Mouse (Mus musculus) neural tube, embryonic 13.5 days (tissue): ENCODE results near the gene Sec1. TPM values are rescaled to one million over a fixed set of nuclear protein-coding genes. Genes with fewer than 3 reads are reported as not detected.
A peak's percentile ranks its signal among the peaks of the same experiment; 100 is the strongest.
"Not testable (repeated sequence)": the region's sequence is repeated elsewhere in the genome, so short reads cannot be mapped to it uniquely, and the experiment has no call there.

Experiments
- ATAC-seq: fragments of 200-750 bp; cut with Nextera tagmentation; 2 replicates; pipeline ENCODE4 v1.8.0; 2017; ENCODE audit warnings: low read depth, mild to moderate bottlenecking, moderate TSS enrichment, moderate library complexity
- H3K27ac ChIP-seq: fragments of 300-500 bp; sonication (generic); replicated peaks from 2 replicates; pipeline ENCODE4 v1.5.1; 2015; ENCODE audit warnings: moderate library complexity, mild to moderate bottlenecking, inconsistent platforms
- H3K27me3 ChIP-seq: fragments of 300-500 bp; sonication (generic); 2 replicates; pipeline ENCODE4 v1.6.1; 2015; ENCODE audit warnings: mild to moderate bottlenecking, inconsistent platforms
- H3K36me3 ChIP-seq: fragments of 300-500 bp; sonication (generic); 2 replicates; pipeline ENCODE4 v1.6.1; 2015; ENCODE audit warnings: mild to moderate bottlenecking, inconsistent platforms
- H3K4me1 ChIP-seq: fragments of 300-500 bp; sonication (generic); replicated peaks from 2 replicates; pipeline ENCODE4 v1.6.1; 2015; ENCODE audit warnings: inconsistent platforms
- H3K4me2 ChIP-seq: fragments of 300-500 bp; sonication (generic); 2 replicates; pipeline ENCODE4 v1.6.1; 2015; ENCODE audit warnings: inconsistent platforms, mild to moderate bottlenecking, moderate library complexity
- H3K4me3 ChIP-seq: fragments of 300-500 bp; sonication (generic); 2 replicates; pipeline ENCODE4 v1.5.1; 2015; ENCODE audit warnings: mild to moderate bottlenecking, inconsistent platforms
- H3K9ac ChIP-seq: fragments of 300-500 bp; sonication (generic); 2 replicates; pipeline ENCODE4 v1.6.1; 2015; ENCODE audit warnings: moderate library complexity, mild to moderate bottlenecking, inconsistent platforms
- H3K9me3 ChIP-seq: fragments of 300-500 bp; sonication (generic); 2 replicates; pipeline ENCODE4 v1.6.1; 2016; ENCODE audit warnings: inconsistent platforms
- WGBS: fragments of 180-500 bp; shearing (Covaris S2); methylation state at CpG from one replicate; pipeline ENCODE4 v1.1.7; 2015; 5-methylcytosine and 5-hydroxymethylcytosine counted together
- polyA plus RNA-seq: library from polyadenylated mRNA; unstranded; fragments of >200 nt; fragmentation: Nextera tagmentation; extraction: Ambion mirVana; gene quantifications from 2 replicates; pipeline ENCODE4 v1.2.1, GENCODE M21; 2015

The Sec1 gene
- polyA plus RNA-seq, 1 experiment from 2014 or later, result 0.93 TPM

DNA sequence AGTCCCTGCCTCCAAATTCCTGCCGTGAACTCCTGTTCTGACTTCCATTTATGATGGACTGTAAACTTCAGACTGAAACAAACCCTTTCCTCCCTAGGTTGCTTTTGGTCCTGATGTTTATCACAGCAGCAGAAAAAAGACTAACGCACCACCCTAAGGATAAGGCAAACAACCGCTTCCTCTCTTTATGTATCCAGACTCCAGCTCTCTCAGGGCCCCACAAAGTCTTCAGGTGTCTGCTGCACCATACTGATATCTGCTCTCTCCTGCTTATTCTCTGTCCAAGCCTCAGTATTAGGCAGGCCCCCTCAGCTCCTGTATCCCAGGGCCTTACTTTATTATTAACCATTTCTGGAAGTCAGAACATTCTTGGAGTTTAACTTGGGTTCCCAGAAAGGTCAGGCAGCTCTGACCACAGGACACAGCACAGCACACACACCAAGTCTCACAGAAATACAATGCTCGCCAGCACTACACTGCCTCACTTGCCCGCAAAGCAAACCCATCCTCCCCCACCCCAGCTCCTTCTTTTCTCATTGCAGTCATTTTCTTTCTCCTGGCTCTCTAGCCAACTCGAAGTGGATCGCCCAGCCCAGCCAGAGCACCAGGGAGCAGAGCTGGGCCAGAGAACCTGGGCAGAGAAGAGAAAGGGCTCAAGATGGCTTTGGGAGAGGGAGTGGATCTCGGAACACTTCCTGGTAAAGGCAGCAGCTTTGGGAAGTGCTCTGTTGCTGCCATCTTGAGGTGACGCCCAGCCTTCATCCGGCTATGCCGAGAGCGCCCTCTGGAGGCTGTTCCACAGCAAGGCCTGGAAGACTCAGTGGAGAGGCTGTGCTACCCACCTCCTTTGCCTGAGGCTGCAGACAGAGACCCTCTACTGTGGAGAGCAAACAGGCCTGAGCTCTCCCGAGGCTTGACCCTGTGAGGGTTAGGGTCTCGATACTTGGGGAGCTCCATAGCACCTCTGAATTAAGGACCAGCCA is 11.8 kb downstream of the Sec1 start:
- 31% methylated on average over 14 of the region's 14 CpGs for WGBS
- Histone ChIP-seq H3K4me3 (no peak overlapping the region), H3K27ac (peak overlapping the region; percentile 35; the same call in 1 of the 2 replicates)

GRCm38 (mm10) chr7:45681046-45681736 is 13.0 kb downstream of the Sec1 start:
- Histone ChIP-seq H3K27me3 (no peaks in the 10 kb centered on the region), H3K9me3 (no peaks in the 10 kb centered on the region), H3K4me3 (no peak overlapping the region), H3K9ac (no peak overlapping the region), H3K4me2 (no peak overlapping the region), H3K27ac (no peak overlapping the region), H3K4me1 (peaks cover 19% of the 10 kb centered on the region), H3K36me3 (no peaks in the 10 kb centered on the region)
- ATAC-seq, result no peak
- 85% methylated on average over 8 of the region's 8 CpGs for WGBS

More for the DNA sequence above, 11.8 kb downstream of the Sec1 start:
- H3K27me3 ChIP-seq, result no peaks in the 10 kb centered on the region
- H3K36me3 ChIP-seq, result no peaks in the 10 kb centered on the region
- H3K4me2 ChIP-seq, result peak overlapping the region; percentile 40
- H3K9me3 ChIP-seq, result no peaks in the 10 kb centered on the region
- peak overlapping the region; percentile 43; the same call in 1 of the 2 replicates for H3K9ac ChIP-seq
- peak; percentile 82 for ATAC-seq
- peaks cover 31% of the 10 kb centered on the region for H3K4me1 ChIP-seq

- H3K9ac ChIP-seq, result no peak overlapping the region
- H3K9me3 ChIP-seq, result no peaks in the 10 kb centered on the region
- peaks cover 11% of the 10 kb centered on the region; the same call in 1 of the 2 replicates for H3K4me1 ChIP-seq
- H3K27me3 ChIP-seq, result no peaks in the 10 kb centered on the region
- no peak overlapping the region for H3K4me2 ChIP-seq
- ATAC-seq, result no peak
- no peak overlapping the region for H3K4me3 ChIP-seq
- 72% methylated on average over 14 of the region's 14 CpGs for WGBS
- no peaks in the 10 kb centered on the region for H3K36me3 ChIP-seq
- H3K27ac ChIP-seq, result no peak overlapping the region
Measured at GRCm38 (mm10) chr7:45679966-45680621, 14.1 kb downstream of the Sec1 start.

DNA sequence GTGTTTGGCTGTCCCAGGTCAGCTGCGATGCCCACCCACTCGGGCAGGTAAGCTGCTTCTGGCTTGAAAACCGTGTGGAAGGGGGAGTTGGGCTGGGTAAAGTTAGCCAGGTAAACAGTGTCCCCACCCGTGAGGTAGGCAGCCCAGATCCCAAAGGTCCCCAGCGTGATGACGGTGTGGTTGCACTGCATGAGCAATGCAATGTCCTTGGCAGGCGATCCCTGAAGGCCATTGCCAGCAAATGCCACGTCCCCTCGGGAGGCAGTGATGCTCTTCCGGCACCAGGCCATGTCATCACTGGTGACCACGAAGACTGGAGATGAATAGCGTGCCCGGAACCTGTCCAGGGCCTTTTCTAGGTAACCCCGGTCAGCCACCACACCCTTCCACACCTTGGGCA is 15.7 kb downstream of the Sec1 start:
- H3K4me1 ChIP-seq, result peaks cover 11% of the 10 kb centered on the region; the same call in 1 of the 2 replicates

DNA sequence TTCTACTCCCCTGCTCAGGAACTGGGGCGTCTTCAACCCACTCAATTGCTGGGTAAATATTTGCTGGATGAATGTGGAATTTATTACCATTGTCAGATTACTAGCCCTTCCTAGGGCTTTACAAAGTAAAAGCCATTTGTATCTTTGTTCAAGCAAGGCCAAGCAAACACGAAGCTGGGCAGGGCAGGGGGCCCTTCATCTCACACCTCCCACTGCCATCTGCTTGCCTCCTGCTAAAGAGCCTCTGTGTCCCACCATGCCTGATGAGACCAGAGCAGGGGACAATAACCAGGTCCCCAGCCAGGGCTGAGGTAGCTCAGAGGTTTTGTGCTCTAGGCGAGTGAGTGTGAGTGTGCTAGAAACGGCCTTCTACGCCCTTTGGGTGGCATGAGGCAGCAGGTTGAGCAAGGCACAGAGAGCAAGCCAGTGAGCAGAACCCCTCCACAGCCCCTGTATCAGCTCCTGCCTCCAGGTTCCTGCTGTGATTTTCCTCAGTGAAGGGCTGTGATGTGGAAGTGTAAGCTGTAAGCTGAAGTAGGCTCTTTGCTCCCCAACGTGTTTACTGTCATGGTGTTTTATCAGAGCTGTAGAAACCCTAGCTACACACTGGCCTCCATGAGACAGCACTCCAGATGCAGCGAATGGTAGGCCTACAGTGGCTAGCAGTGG is 16.4 kb downstream of the Sec1 start:
- no peak for ATAC-seq
- Histone ChIP-seq H3K4me2 (no peak overlapping the region), H3K9me3 (no peaks in the 10 kb centered on the region), H3K36me3 (no peaks in the 10 kb centered on the region), H3K27me3 (no peaks in the 10 kb centered on the region), H3K4me1 (peaks cover 7% of the 10 kb centered on the region; the same call in 1 of the 2 replicates), H3K4me3 (no peak overlapping the region), H3K9ac (no peak overlapping the region), H3K27ac (no peak overlapping the region)
- 72% methylated on average over 7 of the region's 7 CpGs for WGBS

More for the DNA sequence above, 15.7 kb downstream of the Sec1 start:
- 92% methylated on average over 14 of the region's 14 CpGs for WGBS
- no peak overlapping the region for H3K4me2 ChIP-seq
- H3K9ac ChIP-seq, result no peak overlapping the region
- H3K27ac ChIP-seq, result no peak overlapping the region
- H3K9me3 ChIP-seq, result no peaks in the 10 kb centered on the region
- no peak for ATAC-seq
- H3K4me3 ChIP-seq, result no peak overlapping the region
- H3K36me3 ChIP-seq, result no peaks in the 10 kb centered on the region
- no peaks in the 10 kb centered on the region for H3K27me3 ChIP-seq

- WGBS, result 93% methylated on average over 9 of the region's 9 CpGs
Measured at GRCm38 (mm10) chr7:45668921-45669320, 25.3 kb downstream of the Sec1 start.

DNA sequence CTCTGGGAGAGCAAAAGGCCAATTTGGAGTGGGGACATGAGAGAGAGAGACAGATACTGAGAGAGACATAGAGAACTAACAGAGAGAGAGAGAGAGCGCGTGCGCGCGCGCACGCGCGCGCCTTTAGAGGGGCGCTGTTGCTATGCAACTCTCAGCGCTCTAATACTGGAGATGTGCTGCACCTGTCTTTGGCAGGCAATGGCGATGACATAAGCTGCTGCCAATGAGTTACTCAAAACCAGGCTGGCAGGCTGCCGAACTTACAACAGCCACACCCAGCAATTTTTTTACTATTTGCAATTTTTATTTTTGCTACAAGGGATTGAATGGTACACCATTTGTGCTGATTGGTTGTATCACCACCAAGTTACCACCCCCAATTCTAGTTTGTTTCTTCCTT is 26.4 kb downstream of the Sec1 start:
- Histone ChIP-seq H3K4me3 (no peak overlapping the region), H3K9me3 (no peaks in the 10 kb centered on the region), H3K36me3 (no peaks in the 10 kb centered on the region), H3K4me1 (peaks cover 3% of the 10 kb centered on the region; the same call in 1 of the 2 replicates), H3K27me3 (no peaks in the 10 kb centered on the region), H3K4me2 (no peak overlapping the region), H3K9ac (no peak overlapping the region), H3K27ac (no peak overlapping the region)
- WGBS, result 73% methylated on average over 14 of the region's 14 CpGs
- no peak for ATAC-seq

More at GRCm38 (mm10) chr7:45668921-45669320, 25.3 kb downstream of the Sec1 start:
- no peak overlapping the region for H3K9ac ChIP-seq
- no peak for ATAC-seq
- peaks cover 3% of the 10 kb centered on the region; the same call in 1 of the 2 replicates for H3K4me1 ChIP-seq
- H3K27me3 ChIP-seq, result no peaks in the 10 kb centered on the region
- no peaks in the 10 kb centered on the region for H3K9me3 ChIP-seq
- H3K27ac ChIP-seq, result no peak overlapping the region
- no peaks in the 10 kb centered on the region for H3K36me3 ChIP-seq
- no peak overlapping the region for H3K4me2 ChIP-seq
- no peak overlapping the region for H3K4me3 ChIP-seq

GRCm38 (mm10) chr7:45666161-45666560 is 28.0 kb downstream of the Sec1 start, which contains the start of gene Fut2:
TSS of gene Fut2 (minus strand) at chr7:45666394.
- no peak for ATAC-seq
- Histone ChIP-seq H3K9me3 (no peaks in the 10 kb centered on the region), H3K4me3 (no peak within 1 kb of the TSS), H3K27me3 (no peaks in the 10 kb centered on the region), H3K4me1 (peaks cover 3% of the 10 kb centered on the region; the same call in 1 of the 2 replicates), H3K9ac (no peak within 1 kb of the TSS), H3K4me2 (no peak within 1 kb of the TSS), H3K36me3 (no peaks in the 10 kb centered on the region), H3K27ac (no peak within 1 kb of the TSS)
- 87% methylated on average over 7 of the region's 7 CpGs for WGBS

- Histone ChIP-seq H3K4me3 (no peak overlapping the region), H3K27ac (no peak overlapping the region), H3K4me2 (no peak overlapping the region), H3K9ac (no peak overlapping the region), H3K9me3 (no peaks in the 10 kb centered on the region), H3K36me3 (no peaks in the 10 kb centered on the region), H3K4me1 (peaks cover 3% of the 10 kb centered on the region; the same call in 1 of the 2 replicates), H3K27me3 (no peaks in the 10 kb centered on the region)
- ATAC-seq, result no peak
- 63% methylated on average over 13 of the region's 13 CpGs for WGBS
Measured at GRCm38 (mm10) chr7:45665303-45666138, 28.7 kb downstream of the Sec1 start.

DNA sequence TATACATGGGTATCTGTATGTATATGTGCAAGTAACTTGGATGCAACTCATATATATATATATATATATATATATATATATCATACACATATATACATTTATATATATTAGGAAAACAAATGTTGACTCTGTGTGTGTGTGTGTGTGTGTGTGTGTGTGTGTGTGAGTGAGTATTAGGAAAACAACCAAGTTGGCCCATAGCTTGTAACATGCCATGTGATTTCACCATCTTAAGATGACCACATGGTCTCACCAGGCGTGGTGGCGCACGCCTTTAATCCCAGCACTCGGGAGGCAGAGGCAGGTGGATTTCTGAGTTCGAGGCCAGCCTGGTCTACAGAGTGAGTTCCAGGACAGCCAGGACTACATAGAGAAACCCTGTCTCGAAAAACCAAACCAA is 32.5 kb downstream of the Sec1 start:
- not testable (repeated sequence) for H3K27ac ChIP-seq, H3K9ac ChIP-seq, H3K9me3 ChIP-seq, H3K4me3 ChIP-seq, H3K27me3 ChIP-seq, H3K4me2 ChIP-seq, H3K4me1 ChIP-seq, H3K36me3 ChIP-seq, ATAC-seq
- 93% methylated on average over 6 of the region's 6 CpGs for WGBS
